Mouse (Mus musculus): ENCODE data around the gene Memo1.
"Not testable (repeated sequence)": the region's sequence is repeated elsewhere in the genome, so short reads cannot be mapped to it uniquely, and the experiment has no call there.

The Memo1 gene

GRCm38 (mm10) chr17:74295026-74295970 lies at the start of gene Memo1:
Gene Memo1 (minus strand): TSS chr17:74295521.
- in situ Hi-C loops (cut with MboI; ENCODE audit: low sequenced_read_pairs): loop anchor here (10.0 kb wide), 1 partner anchor 270 kb away; no protein-coding TSS in a partner anchor

GRCm38 (mm10) chr17:74341151-74341550 lies 45.8 kb upstream of the Memo1 start:
- in situ Hi-C loops (cut with MboI; ENCODE audit: low sequenced_read_pairs): no loop called here

GRCm38 (mm10) chr17:74338937-74339804 lies 43.9 kb upstream of the Memo1 start, which contains the start of gene Spast:
Gene Spast (plus strand): TSS chr17:74338987.
- in situ Hi-C loops (cut with MboI; ENCODE audit: low sequenced_read_pairs): no loop called here

- in situ Hi-C loops (cut with MboI; ENCODE audit: low sequenced_read_pairs): no loop called here
Observed at GRCm38 (mm10) chr17:74338225-74338931, 43.1 kb upstream of the Memo1 start.

GRCm38 (mm10) chr17:74331049-74331676 lies 35.8 kb upstream of the Memo1 start:
- in situ Hi-C loops (cut with MboI; ENCODE audit: low sequenced_read_pairs): no loop called here

- in situ Hi-C loops (cut with MboI; ENCODE audit: low sequenced_read_pairs): not testable (repeated sequence)
Observed at GRCm38 (mm10) chr17:74328146-74328545, 32.8 kb upstream of the Memo1 start.

- in situ Hi-C loops (cut with MboI; ENCODE audit: low sequenced_read_pairs): not testable (repeated sequence)
Observed at GRCm38 (mm10) chr17:74327195-74327594, 31.9 kb upstream of the Memo1 start.

- in situ Hi-C loops (cut with MboI; ENCODE audit: low sequenced_read_pairs): no loop called here
Observed at GRCm38 (mm10) chr17:74323844-74324243, 28.5 kb upstream of the Memo1 start, which contains the start of gene Dpy30. Gene Dpy30 (minus strand): TSS chr17:74323944.

- in situ Hi-C loops (cut with MboI; ENCODE audit: low sequenced_read_pairs): no loop called here
Observed at GRCm38 (mm10) chr17:74322400-74323054, 27.2 kb upstream of the Memo1 start.

GRCm38 (mm10) chr17:74318721-74319120 lies 23.4 kb upstream of the Memo1 start:
- in situ Hi-C loops (cut with MboI; ENCODE audit: low sequenced_read_pairs): no loop called here

- in situ Hi-C loops (cut with MboI; ENCODE audit: low sequenced_read_pairs): no loop called here
Observed at GRCm38 (mm10) chr17:74316309-74316863, 21.1 kb upstream of the Memo1 start.

GRCm38 (mm10) chr17:74315445-74316308 lies 20.4 kb upstream of the Memo1 start:
- in situ Hi-C loops (cut with MboI; ENCODE audit: low sequenced_read_pairs): no loop called here

- in situ Hi-C loops (cut with MboI; ENCODE audit: low sequenced_read_pairs): no loop called here
Observed at GRCm38 (mm10) chr17:74306021-74306420, 10.7 kb upstream of the Memo1 start.

GRCm38 (mm10) chr17:74305616-74306015 lies 10.3 kb upstream of the Memo1 start:
- in situ Hi-C loops (cut with MboI; ENCODE audit: low sequenced_read_pairs): no loop called here

- in situ Hi-C loops (cut with MboI; ENCODE audit: low sequenced_read_pairs): no loop called here
Observed at GRCm38 (mm10) chr17:74304060-74304459, 8.7 kb upstream of the Memo1 start.

- in situ Hi-C loops (cut with MboI; ENCODE audit: low sequenced_read_pairs): no loop called here
Observed at GRCm38 (mm10) chr17:74300089-74300488, 4.8 kb upstream of the Memo1 start.

- in situ Hi-C loops (cut with MboI; ENCODE audit: low sequenced_read_pairs): loop anchor here (10.0 kb wide), 1 partner anchor 272 kb away; no protein-coding TSS in a partner anchor
Observed at GRCm38 (mm10) chr17:74296991-74297390, 1.7 kb upstream of the Memo1 start.
